Mouse (Mus musculus) MEL (cell line): ENCODE measurements around the gene Fastkd5. TPM values are rescaled to one million over a fixed set of nuclear protein-coding genes. Genes with fewer than 3 reads are reported as not detected.
A peak's percentile ranks its signal among the peaks of the same experiment; 100 is the strongest.

Experiments
- DNase-seq: peaks from one replicate; pipeline ENCODE4 v3.0.0; 2011; ENCODE audit warnings: low read depth, low spot score
- H3K27ac ChIP-seq: 2 replicates; pipeline ENCODE4 v1.5.1; 2012; ENCODE audit warnings: low read depth, mild to moderate bottlenecking, control low read depth, low read length, moderate library complexity; ENCODE audit not compliant: control insufficient read depth
- H3K27me3 ChIP-seq, 2 experiments: fragments of 150-350 bp in 1 of 2; sonication (generic) in 1 of 2; 2 replicates each; pipeline ENCODE4 v1.6.1; 2012; ENCODE audit warnings: low read length in 2 of 2, mild to moderate bottlenecking in 2 of 2, improper control_type of control experiment in 1 of 2, moderate library complexity in 1 of 2; ENCODE audit not compliant: insufficient read depth in 2 of 2, control insufficient read depth in 1 of 2
- H3K36me3 ChIP-seq, 2 experiments: 2 replicates each; pipeline ENCODE4 v1.6.1; 2012 to 2014; ENCODE audit warnings: low read length in 2 of 2, improper control_type of control experiment in 1 of 2, inconsistent platforms in 1 of 2, mild to moderate bottlenecking in 1 of 2; ENCODE audit not compliant: insufficient read depth in 2 of 2, control insufficient read depth in 1 of 2
- H3K4me1 ChIP-seq, 2 experiments: fragments of 150-350 bp in 1 of 2; sonication (generic) in 1 of 2; 2 replicates each; pipeline ENCODE4 v1.6.1; 2012; ENCODE audit warnings: low read length in 2 of 2, improper control_type of control experiment in 1 of 2, mild to moderate bottlenecking in 1 of 2; ENCODE audit not compliant: insufficient read depth in 2 of 2, control insufficient read depth in 1 of 2
- H3K4me3 ChIP-seq, 2 experiments: fragments of 150-350 bp in 1 of 2; sonication (generic) in 1 of 2; 2 replicates each; pipeline ENCODE4 v1.5.1; 2012; ENCODE audit warnings: low read depth in 2 of 2, low read length in 2 of 2, mild to moderate bottlenecking in 2 of 2, moderate library complexity in 2 of 2, control low read depth in 1 of 2, improper control_type of control experiment in 1 of 2; ENCODE audit not compliant: control insufficient read depth in 1 of 2, insufficient read depth in 1 of 2
- H3K79me2 ChIP-seq: 2 replicates; pipeline ENCODE4 v1.6.1; 2012; ENCODE audit warnings: mild to moderate bottlenecking, low read length, moderate library complexity; ENCODE audit not compliant: control insufficient read depth, poor library complexity, insufficient read depth
- H3K9ac ChIP-seq: 2 replicates; pipeline ENCODE4 v1.6.1; 2012; ENCODE audit warnings: low read depth, mild to moderate bottlenecking, control low read depth, low read length, moderate library complexity; ENCODE audit not compliant: control insufficient read depth, poor library complexity, severe bottlenecking
- H3K9me3 ChIP-seq: fragments of 150-350 bp; sonication (generic); replicated peaks from 2 replicates; pipeline ENCODE4 v1.6.1; 2012; ENCODE audit warnings: mild to moderate bottlenecking, low read length, improper control_type of control experiment, moderate library complexity; ENCODE audit not compliant: insufficient read depth
- E2F4 ChIP-seq: IDR thresholded peaks from 2 replicates; pipeline ENCODE4 v1.6.1; 2011; ENCODE audit warnings: low read depth, low read length, improper control_type of control experiment, borderline replicate concordance
- EP300 ChIP-seq, 2 experiments: IDR thresholded peaks; 2 replicates each; pipeline ENCODE4 v1.6.1; 2011; ENCODE audit warnings: improper control_type of control experiment in 2 of 2, low read length in 2 of 2, low read depth in 1 of 2, mild to moderate bottlenecking in 1 of 2
- ETS1 ChIP-seq: IDR thresholded peaks from 2 replicates; pipeline ENCODE4 v1.6.1; 2012; ENCODE audit warnings: low read depth, mild to moderate bottlenecking, inconsistent platforms, low read length, improper control_type of control experiment, moderate library complexity
- GABPA ChIP-seq: IDR thresholded peaks from 2 replicates; pipeline ENCODE4 v1.6.1; 2012; ENCODE audit warnings: low read depth, mild to moderate bottlenecking, inconsistent platforms, low read length, improper control_type of control experiment, moderate library complexity
- GATA1 ChIP-seq: IDR thresholded peaks from 2 replicates; pipeline ENCODE4 v1.6.1; 2011; ENCODE audit warnings: low read depth, low read length, improper control_type of control experiment
- HCFC1 ChIP-seq: IDR thresholded peaks from 2 replicates; pipeline ENCODE4 v1.6.1; 2012; ENCODE audit warnings: low read depth, mild to moderate bottlenecking, inconsistent platforms, low read length, improper control_type of control experiment, moderate library complexity
- JUND ChIP-seq: IDR thresholded peaks from 2 replicates; pipeline ENCODE4 v1.6.1; 2011; ENCODE audit warnings: low read depth, mild to moderate bottlenecking, improper control_type of control experiment, low read length
- MAFK ChIP-seq: IDR thresholded peaks from 2 replicates; pipeline ENCODE4 v1.6.1; 2011; ENCODE audit warnings: low read depth, mild to moderate bottlenecking, low read length, improper control_type of control experiment, borderline replicate concordance
- MAX ChIP-seq: IDR thresholded peaks from 2 replicates; pipeline ENCODE4 v1.6.1; 2011; ENCODE audit warnings: low read length, improper control_type of control experiment
- MEF2A ChIP-seq: IDR thresholded peaks from 2 replicates; pipeline ENCODE4 v1.6.1; 2014; ENCODE audit warnings: low read depth, mild to moderate bottlenecking, inconsistent platforms, low read length, improper control_type of control experiment; ENCODE audit not compliant: poor library complexity, insufficient replicate concordance, severe bottlenecking; ENCODE audit errors: extremely low read depth
- MXI1 ChIP-seq: IDR thresholded peaks from 2 replicates; pipeline ENCODE4 v1.6.1; 2011; ENCODE audit warnings: mild to moderate bottlenecking, low read depth, low read length, improper control_type of control experiment
- MYC ChIP-seq: IDR thresholded peaks from 2 replicates; pipeline ENCODE4 v1.6.1; 2011; ENCODE audit warnings: low read depth, mild to moderate bottlenecking, low read length, improper control_type of control experiment, moderate library complexity
- NELFE ChIP-seq: IDR thresholded peaks from 2 replicates; pipeline ENCODE4 v1.6.1; 2011; ENCODE audit warnings: low read depth, low read length, improper control_type of control experiment
- POLR2AphosphoS5 ChIP-seq: IDR thresholded peaks from 2 replicates; pipeline ENCODE4 v1.6.1; 2012; ENCODE audit warnings: low read depth, borderline replicate concordance, mild to moderate bottlenecking, inconsistent platforms, low read length, moderate library complexity, mixed read lengths
- RCOR1 ChIP-seq: IDR thresholded peaks from 2 replicates; pipeline ENCODE4 v1.6.1; 2012; ENCODE audit warnings: low read depth, mild to moderate bottlenecking, inconsistent platforms, low read length, improper control_type of control experiment
- SIN3A ChIP-seq: IDR thresholded peaks from 2 replicates; pipeline ENCODE4 v1.6.1; 2012; ENCODE audit warnings: low read length, improper control_type of control experiment, inconsistent platforms
- SMC3 ChIP-seq: IDR thresholded peaks from 2 replicates; pipeline ENCODE4 v1.6.1; 2011; ENCODE audit warnings: low read depth, low read length, improper control_type of control experiment
- TAL1 ChIP-seq: IDR thresholded peaks from 2 replicates; pipeline ENCODE4 v1.6.1; 2012; ENCODE audit warnings: mild to moderate bottlenecking, inconsistent platforms, low read length, moderate library complexity, mixed read lengths
- TBP ChIP-seq: IDR thresholded peaks from 2 replicates; pipeline ENCODE4 v1.8.0; 2011; ENCODE audit warnings: low read depth, low read length, improper control_type of control experiment
- TCF12 ChIP-seq: IDR thresholded peaks from 2 replicates; pipeline ENCODE4 v1.6.1; 2014; ENCODE audit warnings: low read depth, mild to moderate bottlenecking, inconsistent platforms, low read length, improper control_type of control experiment, moderate library complexity
- UBTF ChIP-seq: IDR thresholded peaks from 2 replicates; pipeline ENCODE4 v1.6.1; 2012; ENCODE audit warnings: low read depth, mild to moderate bottlenecking, inconsistent platforms, low read length, improper control_type of control experiment, moderate library complexity, borderline replicate concordance; ENCODE audit not compliant: insufficient read depth
- USF2 ChIP-seq, 2 experiments: IDR thresholded peaks; 2 replicates each; pipeline ENCODE4 v1.6.1; 2011 to 2012; ENCODE audit warnings: improper control_type of control experiment in 2 of 2, low read length in 2 of 2, borderline replicate concordance in 1 of 2, inconsistent platforms in 1 of 2, low read depth in 1 of 2, mild to moderate bottlenecking in 1 of 2; ENCODE audit not compliant: insufficient read depth in 1 of 2
- ZKSCAN1 ChIP-seq: IDR thresholded peaks from 2 replicates; pipeline ENCODE4 v1.6.1; 2012; ENCODE audit warnings: low read depth, mild to moderate bottlenecking, inconsistent platforms, low read length, improper control_type of control experiment, moderate library complexity
- ZNF384 ChIP-seq: IDR thresholded peaks from 2 replicates; pipeline ENCODE4 v1.6.1; 2012; ENCODE audit warnings: low read depth, mild to moderate bottlenecking, inconsistent platforms, low read length, improper control_type of control experiment
- polyA plus RNA-seq, 2 experiments: library from polyadenylated mRNA; stranded (reverse) in 1 of 2; unstranded in 1 of 2; fragments of >175 nt in 1 of 2; fragments of >200 nt in 1 of 2; gene quantifications; 2 replicates each; pipeline versions ENCODE4 v1.2.1 to v1.2.4; 2012; ENCODE audit warnings: low replicate concordance in 2 of 2, low read depth in 1 of 2; ENCODE audit not compliant: insufficient read length in 2 of 2, insufficient read depth in 1 of 2, missing spikeins in 1 of 2
- total RNA-seq: library from RNA; depleted of rRNA; stranded (reverse); fragments of 300-350 nt; gene quantifications from 2 replicates; pipeline ENCODE4 v1.2.3, GENCODE M21; 2012

Fastkd5 gene
- total and polyA plus RNA-seq, 3 experiments: 11.7 to 15.3 TPM; not detected in 1

- Histone ChIP-seq H3K4me3 (no peak overlapping the region), H3K4me1 (peaks cover 11 to 19% of the 10 kb centered on the region in 2 experiments), H3K27ac (peak overlapping the region; percentile 84), H3K9ac (no peak overlapping the region), H3K36me3 (peaks cover 2 to 13% of the 10 kb centered on the region in 2 experiments; a peak in 3 of 4 replicates), H3K9me3 (no peaks in the 10 kb centered on the region), H3K79me2 (no peaks in the 10 kb centered on the region), H3K27me3 (no peaks in the 10 kb centered on the region)
- DNase-seq: no peak
- TF ChIP-seq MXI1: no peak
- TF ChIP-seq UBTF: no peak
- TF ChIP-seq MAFK: no peak
- no peak for TF ChIP-seq ZNF384
- TF ChIP-seq POLR2AphosphoS5: no peak
- no peak for TF ChIP-seq TCF12
- TF ChIP-seq MYC: no peak
Measured at GRCm38 (mm10) chr2:130656536-130656935, 26.7 kb upstream of the Fastkd5 start.

GRCm38 (mm10) chr2:130655660-130656339, 26.0 kb upstream of the Fastkd5 start:
- no peak overlapping the region for H3K9ac ChIP-seq
- peaks cover 2 to 13% of the 10 kb centered on the region in 2 experiments; a peak in 3 of 4 replicates for H3K36me3 ChIP-seq

More at GRCm38 (mm10) chr2:130655660-130656339, 26.0 kb upstream of the Fastkd5 start:
- peak; percentile 83 for DNase-seq
- Histone ChIP-seq H3K27ac (peak overlapping the region; percentile 84), H3K4me3 (0 out of 4 replicates have a peak overlapping the region, but pooled peaks of 1 of the 2 experiments have one; percentile 21), H3K9me3 (no peaks in the 10 kb centered on the region), H3K4me1 (peaks cover 11 to 19% of the 10 kb centered on the region in 2 experiments), H3K79me2 (no peaks in the 10 kb centered on the region), H3K27me3 (no peaks in the 10 kb centered on the region)
- peak; percentile 77; the same call in 1 of the 2 replicates for TF ChIP-seq MEF2A
- TF ChIP-seq MXI1: peak; percentile 42; the same call in 1 of the 2 replicates
- TF ChIP-seq E2F4: no peak
- TF ChIP-seq TBP: peak; percentile 42; the same call in 1 of the 2 replicates
- TF ChIP-seq TAL1: peak; percentile 90
- no peak for TF ChIP-seq GABPA
- no peak for TF ChIP-seq ZKSCAN1
- no peak for TF ChIP-seq USF2 (IDR thresholded peaks at IDR 0.05; ENCODE audit: borderline replicate concordance in 1 of 2, insufficient read depth in 1 of 2, low read depth in 1 of 2, low read length in 2 of 2)
- TF ChIP-seq RCOR1: peak; percentile 83
- TF ChIP-seq MAFK: peak; percentile 58; the same call in 1 of the 2 replicates
- peak; percentile 93 for TF ChIP-seq ETS1
- peak; percentile 90 to 92 for TF ChIP-seq EP300 (IDR thresholded peaks at IDR 0.05; ENCODE audit: low read depth in 1 of 2, low read length in 2 of 2)
- peak; percentile 21; the same call in 1 of the 2 replicates for TF ChIP-seq HCFC1
- TF ChIP-seq TCF12: peak; percentile 97
- TF ChIP-seq JUND: 0 out of 2 replicates have a peak, but pooled peaks have one; percentile 19
- TF ChIP-seq SIN3A: peak; percentile 71
- no peak for TF ChIP-seq NELFE
- 0 out of 2 replicates have a peak, but pooled peaks have one; percentile 32 for TF ChIP-seq MAX
- peak; percentile 96 for TF ChIP-seq GATA1
- TF ChIP-seq SMC3: no peak
